Comparison of ENCODE assay signal across 13 mouse cellular contexts in genomic region chr14:15372985-15373384, GRCm38 (mm10).
A peak's percentile ranks its signal among the peaks of the same experiment; 100 is the strongest.
DNase-seq lines count a peak whose midpoint lies in the region.
"Had no signal": no experiment of that assay in that cellular context is flagged by ENCODE, and none has a peak within 500 bp of the region (broad histone marks: within the 10 kb centered on the region; RNA-seq: fewer than 3 reads in every experiment).

No protein-coding gene starts in this region.

- no peak overlapping the region for H3K4me3 ChIP-seq in heart, embryonic 10.5 days
- H3K4me3 ChIP-seq: heart, embryonic 15.5 days; limb, embryonic 12.5 days; lung, embryonic 15.5 days had no signal

- no peaks in the 10 kb centered on the region for H3K27me3 ChIP-seq in heart, embryonic 10.5 days (ENCODE audit: insufficient read depth, poor library complexity, severe bottlenecking)
- H3K27me3 ChIP-seq: heart, embryonic 15.5 days; limb, embryonic 12.5 days; lung, embryonic 15.5 days had no signal

- no peaks in the 10 kb centered on the region for H3K9me3 ChIP-seq in heart, embryonic 10.5 days
- H3K9me3 ChIP-seq: heart, embryonic 15.5 days; limb, embryonic 12.5 days; lung, embryonic 15.5 days had no signal

- peaks cover 9% of the 10 kb centered on the region; the same call in 1 of the 2 replicates for H3K4me1 ChIP-seq in heart, embryonic 10.5 days
- H3K4me1 ChIP-seq: limb, embryonic 12.5 days; lung, embryonic 15.5 days had no signal

- H3K36me3 ChIP-seq in heart, embryonic 10.5 days = no peaks in the 10 kb centered on the region
- H3K36me3 ChIP-seq: heart, embryonic 15.5 days; limb, embryonic 12.5 days; lung, embryonic 15.5 days had no signal

- intact Hi-C loops in heart, postnatal 10 days (cut with DNase I) = no loop called here
- intact Hi-C loops in left cerebral cortex, postnatal 36 days (cut with DNase I) = no loop called here

- WGBS in heart, embryonic 10.5 days = 27% methylated on average over 1 of the region's 1 CpGs

- peak; percentile 96 for DNase-seq in heart, adult 11 months
- no peak for DNase-seq in heart, embryonic 10.5 days (ENCODE audit: low spot score)
- DNase-seq in cerebellum, adult 9-10 months = peak; percentile 52
- DNase-seq in heart, postnatal 10 days = peak; percentile 60 to 66
- peak; percentile 38 to 39 for DNase-seq in left cerebral cortex, postnatal 36 days (ENCODE audit: low spot score in 2 of 2)
- no peak for DNase-seq in c-Kit-positive CD71-positive TER-119-positive erythroid progenitor cells, embryonic 14.5 days (ENCODE audit: low spot score)
- DNase-seq in urinary bladder, adult 2 months (ENCODE audit: low spot score) = no peak
- DNase-seq in kidney, adult 9 months = no peak
- DNase-seq: adrenal gland, adult 2 months; thymus, postnatal 36 days had no signal

- no peak overlapping the region for H3K27ac ChIP-seq in heart, embryonic 10.5 days
- H3K27ac ChIP-seq: heart, embryonic 15.5 days; limb, embryonic 12.5 days; lung, embryonic 15.5 days had no signal

Comparison
In these comparisons a context has a peak if more than half of its experiments do, and no peak if none do; other contexts are left out.
1. DNase-seq: peak in heart, adult 11 months (single experiment), cerebellum, adult 9-10 months (single experiment), heart, postnatal 10 days (2 of 2) and left cerebral cortex, postnatal 36 days (2 of 2); none in heart, embryonic 10.5 days (single experiment), c-Kit-positive CD71-positive TER-119-positive erythroid progenitor cells, embryonic 14.5 days (single experiment), urinary bladder, adult 2 months (single experiment) and kidney, adult 9 months (single experiment).